Mouse (Mus musculus) neural tube, embryonic 14.5 days (tissue): ENCODE results near the gene Inka1. TPM values are rescaled to one million over a fixed set of nuclear protein-coding genes. Genes with fewer than 3 reads are reported as not detected.
A peak's percentile ranks its signal among the peaks of the same experiment; 100 is the strongest.

Experiments
- ATAC-seq: fragments of 200-750 bp; cut with Nextera tagmentation; 2 replicates; pipeline ENCODE4 v1.8.0; 2017; ENCODE audit warnings: low read depth, mild to moderate bottlenecking, moderate TSS enrichment, moderate library complexity
- H3K27ac ChIP-seq: fragments of 300-500 bp; sonication (generic); 2 replicates; pipeline ENCODE4 v1.5.1; 2014; ENCODE audit warnings: low read depth, mild to moderate bottlenecking, control low read depth, low read length, moderate library complexity, mixed read lengths
- H3K27me3 ChIP-seq: fragments of 300-500 bp; sonication (generic); 2 replicates; pipeline ENCODE4 v1.6.1; 2014; ENCODE audit warnings: low read length; ENCODE audit not compliant: control insufficient read depth, insufficient read depth
- H3K36me3 ChIP-seq: fragments of 300-500 bp; sonication (generic); 2 replicates; pipeline ENCODE4 v1.6.1; 2014; ENCODE audit warnings: low read length, mixed read lengths; ENCODE audit not compliant: control insufficient read depth, insufficient read depth
- H3K4me1 ChIP-seq: fragments of 300-500 bp; sonication (generic); 2 replicates; pipeline ENCODE4 v1.6.1; 2014; ENCODE audit warnings: low read length; ENCODE audit not compliant: control insufficient read depth, insufficient read depth
- H3K4me2 ChIP-seq: fragments of 300-500 bp; sonication (generic); 2 replicates; pipeline ENCODE4 v1.6.1; 2014; ENCODE audit warnings: mild to moderate bottlenecking, low read depth, low read length, control low read depth
- H3K4me3 ChIP-seq: fragments of 300-500 bp; sonication (generic); 2 replicates; pipeline ENCODE4 v1.5.1; 2014; ENCODE audit warnings: low read depth, low read length, control low read depth, mixed read lengths
- H3K9ac ChIP-seq: fragments of 300-500 bp; sonication (generic); replicated peaks from 2 replicates; pipeline ENCODE4 v1.6.1; 2014; ENCODE audit warnings: low read depth, mild to moderate bottlenecking, control low read depth, low read length, mixed read lengths
- H3K9me3 ChIP-seq: fragments of 300-500 bp; sonication (generic); 2 replicates; pipeline ENCODE4 v1.6.1; 2016; ENCODE audit warnings: low read length; ENCODE audit not compliant: control insufficient read depth
- WGBS: fragments of 180-500 bp; shearing (Covaris S2); extraction: QIAGEN DNeasy Blood & Tissue Kit; methylation state at CpG from one replicate; pipeline ENCODE4 v1.1.7; 2014; 5-methylcytosine and 5-hydroxymethylcytosine counted together
- polyA plus RNA-seq: library from polyadenylated mRNA; unstranded; fragments of >200 nt; fragmentation: Nextera tagmentation; extraction: Ambion mirVana; gene quantifications from 2 replicates; pipeline ENCODE4 v1.2.1, GENCODE M21; 2014

Gene Inka1
- polyA plus RNA-seq, 1 experiment from 2014 or later = 10.4 TPM

DNA sequence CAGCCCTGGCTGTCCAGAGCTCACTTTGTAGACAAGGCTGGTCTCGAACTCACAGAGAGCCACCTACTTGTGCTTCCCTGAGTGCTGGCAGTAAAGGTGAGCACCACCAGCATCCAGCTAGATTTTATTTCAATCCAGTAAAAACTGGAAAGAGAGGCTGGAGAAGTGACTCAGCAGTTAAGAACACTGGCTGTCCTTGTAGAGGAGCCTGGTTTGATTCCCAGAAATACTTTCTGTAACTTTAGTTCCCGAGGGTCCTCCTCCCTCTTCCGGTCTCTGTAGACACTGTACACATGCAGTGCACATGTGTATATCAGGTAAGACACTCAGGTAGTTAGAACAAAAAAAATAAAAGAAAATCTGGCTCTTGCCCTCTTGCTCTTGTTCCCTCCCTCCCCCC, 2.3 kb upstream of the Inka1 start:
- 76% methylated on average over 3 of the region's 3 CpGs for WGBS
- no peak overlapping the region for H3K4me3 ChIP-seq
- H3K4me2 ChIP-seq = no peak overlapping the region
- no peaks in the 10 kb centered on the region for H3K36me3 ChIP-seq
- H3K9me3 ChIP-seq = no peaks in the 10 kb centered on the region
- H3K27me3 ChIP-seq = peaks cover 9% of the 10 kb centered on the region
- H3K9ac ChIP-seq = no peak overlapping the region
- no peaks in the 10 kb centered on the region for H3K4me1 ChIP-seq
- H3K27ac ChIP-seq = no peak overlapping the region
- ATAC-seq = no peak

DNA sequence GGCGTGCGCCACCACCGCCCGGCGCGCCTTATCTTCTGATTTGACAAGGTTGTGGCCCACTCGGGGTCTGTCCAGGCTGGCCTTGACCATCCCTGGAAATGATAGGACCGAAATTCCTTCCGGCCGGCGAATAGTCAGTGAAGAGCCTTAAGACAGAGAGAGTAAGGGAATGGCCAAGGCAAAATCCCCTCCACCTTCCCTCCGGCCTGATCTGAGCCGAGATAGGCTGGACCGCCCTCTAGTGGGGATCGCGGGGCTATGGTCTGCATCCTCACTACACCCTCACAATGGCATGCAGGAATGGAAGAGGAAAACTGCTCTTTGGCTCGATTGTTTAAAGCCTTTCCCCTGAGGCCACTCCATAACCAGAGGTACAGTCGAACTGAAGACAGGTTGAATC, 697 bp upstream of the Inka1 start:
- Histone ChIP-seq H3K4me1 (no peaks in the 10 kb centered on the region), H3K9ac (no peak overlapping the region), H3K36me3 (no peaks in the 10 kb centered on the region), H3K9me3 (no peaks in the 10 kb centered on the region), H3K4me2 (peak overlapping the region; percentile 67; the same call in 1 of the 2 replicates), H3K27ac (no peak overlapping the region), H3K4me3 (peak overlapping the region; percentile 46; the same call in 1 of the 2 replicates), H3K27me3 (peaks cover 9% of the 10 kb centered on the region)
- 6% methylated on average over 18 of the region's 18 CpGs for WGBS
- peak; percentile 58; the same call in 1 of the 2 replicates for ATAC-seq

DNA sequence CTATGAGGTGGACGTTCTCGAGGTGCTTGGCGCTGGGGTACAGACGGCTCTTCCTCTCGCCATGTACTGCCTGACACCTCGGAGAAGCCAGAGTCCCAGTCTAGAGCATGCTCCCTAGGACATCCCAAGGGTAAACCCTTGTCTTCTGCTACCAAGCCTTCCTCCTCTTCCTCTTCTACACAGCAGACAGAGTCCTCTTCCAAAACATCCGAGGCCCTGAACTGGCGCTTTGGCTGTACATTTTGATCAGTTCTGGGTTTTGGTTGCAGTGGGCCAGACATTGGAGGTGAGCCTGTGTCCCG, 974 bp downstream of the Inka1 start:
- Histone ChIP-seq H3K27ac (peak overlapping the region; percentile 82; the same call in 1 of the 2 replicates), H3K4me3 (peak overlapping the region; percentile 46), H3K9me3 (no peaks in the 10 kb centered on the region), H3K4me1 (no peaks in the 10 kb centered on the region), H3K9ac (peak overlapping the region; percentile 41), H3K4me2 (peak overlapping the region; percentile 67), H3K27me3 (peaks cover 9% of the 10 kb centered on the region), H3K36me3 (no peaks in the 10 kb centered on the region)
- 64% methylated on average over 9 of the region's 9 CpGs for WGBS
- ATAC-seq = no peak

DNA sequence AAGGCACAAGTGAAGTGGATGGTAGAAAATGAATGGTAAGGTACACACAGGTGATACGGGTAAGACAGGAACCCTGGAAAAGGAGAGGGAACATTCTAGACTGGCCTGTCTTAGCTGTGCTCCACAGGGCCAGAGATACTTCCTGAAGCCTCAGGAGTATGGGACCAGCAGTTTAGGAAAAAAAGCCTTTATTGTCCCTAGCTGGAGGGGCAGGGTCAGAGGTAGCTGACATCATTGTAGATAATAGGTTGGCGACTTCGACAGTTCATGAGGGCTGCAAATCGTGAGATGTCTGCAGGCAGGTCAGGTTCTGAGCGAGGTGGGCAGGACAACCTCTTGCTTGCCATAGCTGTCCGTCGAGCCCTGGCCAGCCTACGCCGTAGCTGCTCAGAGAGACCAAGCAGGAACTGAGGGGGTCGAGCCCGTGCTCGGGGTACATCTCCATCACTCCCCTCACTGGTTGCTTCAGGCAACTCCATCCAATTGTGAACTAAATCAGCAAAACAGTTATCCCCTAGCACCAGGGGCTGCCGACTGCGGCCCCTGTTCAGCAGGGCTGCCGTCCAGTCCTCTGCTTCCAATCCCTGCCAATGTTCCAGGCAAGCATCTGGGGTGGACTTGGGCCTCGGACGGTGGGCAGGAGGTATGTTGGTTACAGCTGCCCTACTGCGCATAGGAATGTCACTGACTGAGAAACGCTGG, 1.5 kb downstream of the Inka1 start:
- Histone ChIP-seq H3K4me1 (no peaks in the 10 kb centered on the region), H3K4me3 (peak overlapping the region; percentile 46), H3K36me3 (no peaks in the 10 kb centered on the region), H3K9me3 (no peaks in the 10 kb centered on the region), H3K27ac (peak overlapping the region; percentile 82), H3K4me2 (peak overlapping the region; percentile 67), H3K9ac (peak overlapping the region; percentile 41; the same call in 1 of the 2 replicates), H3K27me3 (peaks cover 9% of the 10 kb centered on the region)
- ATAC-seq = no peak
- 72% methylated on average over 19 of the region's 19 CpGs for WGBS

DNA sequence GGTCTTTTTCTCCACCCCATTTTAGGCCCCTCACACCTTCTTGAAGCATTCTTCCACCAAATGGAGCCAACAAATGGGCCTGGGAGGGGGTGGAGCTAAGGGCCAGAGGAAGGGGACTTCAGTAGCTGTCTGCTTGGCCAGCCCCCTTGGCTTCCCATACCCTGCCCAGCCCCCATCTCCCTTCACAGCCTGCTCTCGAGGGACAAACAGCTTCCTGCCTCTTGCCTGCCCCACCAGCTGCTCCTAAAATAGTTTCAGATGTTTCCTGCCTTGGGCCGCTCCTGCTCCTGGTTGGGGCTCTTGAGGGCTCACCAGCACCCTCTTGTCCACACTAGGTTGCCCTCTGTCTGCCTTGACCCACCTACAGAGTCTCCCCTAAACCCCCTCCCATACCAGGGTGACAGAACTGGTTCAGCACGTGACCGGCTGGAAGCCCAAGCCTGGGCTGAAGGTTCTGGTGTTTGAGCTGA, 2.2 kb downstream of the Inka1 start:
- Histone ChIP-seq H3K36me3 (no peaks in the 10 kb centered on the region), H3K27me3 (peaks cover 9% of the 10 kb centered on the region), H3K4me3 (peak overlapping the region; percentile 46; the same call in 1 of the 2 replicates), H3K4me2 (peak overlapping the region; percentile 67; the same call in 1 of the 2 replicates), H3K9me3 (no peaks in the 10 kb centered on the region), H3K4me1 (no peaks in the 10 kb centered on the region), H3K27ac (peak overlapping the region; percentile 82), H3K9ac (no peak overlapping the region)
- ATAC-seq = no peak
- whole genome bisulfite sequencing = 24% methylated on average over 4 of the region's 4 CpGs

DNA sequence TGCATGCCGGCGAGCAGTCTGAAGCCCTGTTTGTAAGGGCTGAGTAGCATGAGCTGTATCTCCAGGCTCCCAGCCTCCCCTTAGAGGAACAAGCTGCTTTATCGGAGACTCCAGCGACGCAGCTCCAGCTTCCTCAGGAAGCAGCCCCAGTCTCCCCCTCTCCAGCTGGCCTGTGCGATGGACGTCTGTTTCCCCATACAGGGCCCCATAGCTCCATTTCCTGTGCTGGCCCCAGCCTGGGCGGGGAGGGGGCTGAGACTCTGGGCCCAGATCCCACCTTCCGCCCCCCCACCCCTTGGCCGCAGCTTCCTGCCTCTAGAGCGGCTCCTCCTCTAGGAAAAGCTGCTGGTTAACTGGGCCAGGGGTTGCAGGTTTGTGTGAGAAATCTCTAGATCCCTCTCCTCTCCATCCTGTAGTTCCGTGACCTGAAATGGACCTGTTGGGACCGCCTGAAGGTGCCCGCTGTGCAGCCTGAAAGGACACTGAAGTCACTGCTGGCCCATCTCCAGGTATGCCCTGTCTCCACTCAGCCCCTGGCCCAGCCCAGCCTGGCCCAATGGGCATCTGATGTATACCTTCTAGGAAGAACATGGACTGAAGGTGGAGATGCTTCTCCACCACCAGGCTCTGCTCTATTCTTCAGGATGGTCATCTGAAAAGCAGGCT, 2.9 kb downstream of the Inka1 start, which contains the start of gene Gm20661:
Gene Gm20661 (plus strand): TSS at position 378 of the 666 bp plus-strand sequence.
- peak within 1 kb of the TSS; percentile 67; the same call in 1 of the 2 replicates for H3K4me2 ChIP-seq
- ATAC-seq = 0 out of 2 replicates have a peak, but pooled peaks have one; percentile 12
- peak within 1 kb of the TSS; percentile 46; the same call in 1 of the 2 replicates for H3K4me3 ChIP-seq
- H3K27me3 ChIP-seq = peaks cover 9% of the 10 kb centered on the region
- H3K27ac ChIP-seq = peak within 1 kb of the TSS; percentile 82
- no peaks in the 10 kb centered on the region for H3K9me3 ChIP-seq
- 56% methylated on average over 14 of the region's 14 CpGs for WGBS
- H3K36me3 ChIP-seq = no peaks in the 10 kb centered on the region
- no peaks in the 10 kb centered on the region for H3K4me1 ChIP-seq
- H3K9ac ChIP-seq = 0 out of 2 replicates have a peak within 1 kb of the TSS, but pooled peaks have one; percentile 29

DNA sequence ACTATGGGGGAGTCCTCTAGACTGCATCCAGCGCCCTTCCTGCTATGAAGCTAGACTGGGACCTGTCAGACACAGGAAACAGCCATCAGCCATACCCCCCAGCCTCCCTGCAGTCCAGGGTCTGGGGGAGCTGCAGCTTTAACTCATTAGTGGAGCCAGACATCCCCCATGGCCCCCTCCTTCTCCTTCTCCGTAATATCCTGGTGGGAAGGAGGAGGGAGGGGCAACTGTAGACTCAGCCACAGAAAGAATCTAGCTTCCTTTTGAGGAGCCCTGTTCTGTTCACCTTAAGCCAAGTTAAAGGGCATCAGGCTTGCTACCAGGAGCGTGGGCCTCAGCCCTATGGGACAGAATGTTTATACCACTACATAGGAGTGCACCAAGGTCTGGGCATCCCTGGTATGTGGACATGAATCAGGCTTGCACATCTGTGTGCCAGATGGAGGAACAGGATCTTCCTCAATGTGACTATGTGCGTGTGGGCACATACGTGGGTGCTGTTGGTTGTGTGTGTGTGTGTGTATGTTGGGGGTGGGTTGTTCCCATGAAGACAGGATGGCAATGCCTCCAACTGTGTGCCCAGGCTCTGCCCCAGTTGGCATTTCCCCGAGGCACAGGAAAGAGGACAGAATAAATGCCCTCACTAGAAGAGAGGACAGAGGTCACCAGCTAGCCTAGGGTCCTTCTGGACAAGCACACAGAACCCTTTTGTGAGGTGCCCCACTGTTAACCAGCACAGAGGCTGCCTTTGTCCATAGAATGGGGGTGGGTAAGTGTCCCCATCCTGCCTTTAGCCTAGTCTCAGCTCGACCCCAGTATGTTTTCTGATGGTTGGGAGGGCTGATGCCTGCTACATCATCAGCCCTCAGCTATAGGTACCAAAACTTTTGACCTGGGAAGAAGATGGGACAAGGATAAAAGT, 3.7 kb downstream of the Inka1 start:
- ATAC-seq = no peak
- WGBS = 52% methylated on average over 6 of the region's 7 CpGs
- H3K4me1 ChIP-seq = no peaks in the 10 kb centered on the region
- no peak overlapping the region for H3K4me3 ChIP-seq
- H3K4me2 ChIP-seq = peak overlapping the region; percentile 20; the same call in 1 of the 2 replicates
- peak overlapping the region; percentile 82 for H3K27ac ChIP-seq
- no peak overlapping the region for H3K9ac ChIP-seq
- H3K36me3 ChIP-seq = no peaks in the 10 kb centered on the region
- H3K27me3 ChIP-seq = peaks cover 9% of the 10 kb centered on the region
- no peaks in the 10 kb centered on the region for H3K9me3 ChIP-seq

DNA sequence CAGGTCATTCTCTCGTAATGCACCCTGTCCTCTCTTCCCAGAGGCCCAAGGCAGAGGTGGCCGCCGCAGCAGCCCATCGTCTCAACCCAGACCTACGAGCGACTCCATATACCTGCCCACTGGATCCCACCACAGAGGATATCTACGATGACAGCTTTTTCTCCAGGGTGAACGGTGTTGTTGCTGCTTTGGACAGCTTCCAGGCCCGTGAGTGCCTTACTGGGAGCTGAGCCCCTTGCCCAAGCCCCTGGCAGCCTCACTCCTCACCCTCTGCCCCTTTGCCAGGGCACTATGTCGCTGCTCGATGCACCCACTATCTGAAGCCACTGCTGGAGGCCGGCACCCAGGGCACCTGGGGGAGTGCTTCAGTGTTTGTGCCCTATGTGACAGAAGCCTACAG, 6.9 kb downstream of the Inka1 start:
- H3K4me3 ChIP-seq = no peak overlapping the region
- H3K27me3 ChIP-seq = no peaks in the 10 kb centered on the region
- H3K36me3 ChIP-seq = no peaks in the 10 kb centered on the region
- H3K4me1 ChIP-seq = no peaks in the 10 kb centered on the region
- no peak for ATAC-seq
- no peak overlapping the region for H3K9ac ChIP-seq
- H3K27ac ChIP-seq = no peak overlapping the region
- no peaks in the 10 kb centered on the region for H3K9me3 ChIP-seq
- H3K4me2 ChIP-seq = no peak overlapping the region
- whole genome bisulfite sequencing = 89% methylated on average over 12 of the region's 12 CpGs
